Mouse (Mus musculus) thymus, adult 2 months (tissue): ENCODE data around the gene Gm20388. TPM values are rescaled to one million over a fixed set of nuclear protein-coding genes. Genes with fewer than 3 reads are reported as not detected.

ENCODE experiments used
- DNase-seq: peaks from one replicate; pipeline ENCODE4 v3.0.0; 2021
- H3K27ac ChIP-seq: fragments of 200-500 bp; 2 replicates; pipeline ENCODE4 v1.5.1; 2012; ENCODE audit warnings: low read length, control low read depth; ENCODE audit not compliant: control insufficient read depth, insufficient read depth
- H3K27me3 ChIP-seq: fragments of 200-500 bp; 2 replicates; pipeline ENCODE4 v1.6.1; 2012; ENCODE audit warnings: mild to moderate bottlenecking, low read length, moderate library complexity, mixed read lengths; ENCODE audit not compliant: control insufficient read depth, insufficient read depth
- H3K36me3 ChIP-seq: fragments of 200-500 bp; 2 replicates; pipeline ENCODE4 v1.6.1; 2012; ENCODE audit warnings: mild to moderate bottlenecking, low read length, moderate library complexity; ENCODE audit not compliant: control insufficient read depth, insufficient read depth
- H3K4me1 ChIP-seq: fragments of 200-500 bp; replicated peaks from 2 replicates; pipeline ENCODE4 v1.6.1; 2012; ENCODE audit warnings: low read length; ENCODE audit not compliant: control insufficient read depth, insufficient read depth
- H3K4me3 ChIP-seq: fragments of 200-500 bp; 2 replicates; pipeline ENCODE4 v1.5.1; 2012; ENCODE audit warnings: mild to moderate bottlenecking, low read length, control low read depth, moderate library complexity; ENCODE audit not compliant: control insufficient read depth, insufficient read depth
- CTCF ChIP-seq: fragments of 200-500 bp; IDR thresholded peaks from 2 replicates; pipeline ENCODE4 v1.5.1; 2012; ENCODE audit warnings: mild to moderate bottlenecking, control low read depth, low read length, moderate library complexity, borderline replicate concordance; ENCODE audit not compliant: control insufficient read depth, poor library complexity, insufficient read depth; ENCODE audit errors: extremely low read depth
- POLR2A ChIP-seq: fragments of 200-500 bp; IDR thresholded peaks from 2 replicates; pipeline ENCODE4 v1.6.1; 2012; ENCODE audit warnings: mild to moderate bottlenecking, low read length, control low read depth, moderate library complexity; ENCODE audit not compliant: control insufficient read depth, poor library complexity, insufficient read depth; ENCODE audit errors: extremely low read depth
- WGBS: fragments of 180-500 bp; shearing (Covaris S2); methylation state at CpG from one replicate; pipeline ENCODE4 v1.1.7; 2018; 5-methylcytosine and 5-hydroxymethylcytosine counted together
- polyA plus RNA-seq: library from polyadenylated mRNA; depleted of rRNA; stranded (reverse); fragments of >200 nt; gene quantifications from 2 replicates; pipeline ENCODE4 v1.2.3, GENCODE M21; 2012

Gene Gm20388
- polyA plus RNA-seq, 1 experiment, result 103 TPM

DNA sequence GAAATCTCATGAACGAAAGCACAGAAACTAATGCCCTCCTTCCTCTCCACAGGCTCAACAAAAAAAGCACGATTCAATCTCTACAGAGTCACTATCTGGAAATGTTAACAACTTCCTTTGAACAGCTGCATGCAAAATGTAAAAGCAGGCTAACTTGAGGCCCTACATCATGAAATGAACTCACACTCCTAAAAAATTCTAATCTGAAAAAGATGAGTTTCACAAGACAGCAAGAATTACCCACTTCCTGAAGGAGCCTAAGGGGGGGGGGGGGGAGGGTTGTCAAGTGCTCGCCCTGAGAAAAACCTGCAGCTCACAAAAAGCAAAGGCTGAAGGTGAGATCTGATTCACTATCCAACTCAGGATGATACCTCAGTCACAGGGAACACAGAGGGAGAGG is 3104.4 kb downstream of the Gm20388 start:
- DNase-seq, result no peak
- TF ChIP-seq POLR2A, result no peak
- no peak for TF ChIP-seq CTCF
- peaks cover 29% of the 10 kb centered on the region for H3K4me1 ChIP-seq

DNA sequence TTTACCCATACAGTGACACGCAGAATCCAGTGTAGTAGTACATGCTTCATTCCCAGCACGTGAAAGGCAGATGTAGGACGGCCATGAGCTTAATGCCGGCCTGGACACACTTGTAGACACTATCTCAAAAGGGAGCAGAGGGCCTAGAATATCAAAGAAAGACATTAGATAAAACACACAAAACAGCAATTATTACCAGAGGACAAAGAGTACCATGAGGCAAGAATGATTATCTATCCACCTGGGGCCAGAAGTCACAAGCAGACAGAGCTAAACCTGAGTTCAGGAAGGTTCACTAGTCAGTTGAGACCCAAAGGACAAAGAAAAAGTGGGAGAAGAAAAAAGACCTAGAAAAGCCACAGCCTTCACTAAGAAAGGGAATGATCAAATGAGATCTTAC is 3106.5 kb downstream of the Gm20388 start:
- no peak for DNase-seq
- H3K4me3 ChIP-seq, result no peak overlapping the region
- no peak overlapping the region for H3K27ac ChIP-seq

More for the DNA sequence above, 3104.4 kb downstream of the Gm20388 start:
- no peaks in the 10 kb centered on the region for H3K36me3 ChIP-seq
- no peak overlapping the region; the same call in 1 of the 2 replicates for H3K27ac ChIP-seq
- 11% methylated on average over 3 of the region's 3 CpGs for WGBS
- no peak overlapping the region for H3K4me3 ChIP-seq
- H3K27me3 ChIP-seq, result no peaks in the 10 kb centered on the region

DNA sequence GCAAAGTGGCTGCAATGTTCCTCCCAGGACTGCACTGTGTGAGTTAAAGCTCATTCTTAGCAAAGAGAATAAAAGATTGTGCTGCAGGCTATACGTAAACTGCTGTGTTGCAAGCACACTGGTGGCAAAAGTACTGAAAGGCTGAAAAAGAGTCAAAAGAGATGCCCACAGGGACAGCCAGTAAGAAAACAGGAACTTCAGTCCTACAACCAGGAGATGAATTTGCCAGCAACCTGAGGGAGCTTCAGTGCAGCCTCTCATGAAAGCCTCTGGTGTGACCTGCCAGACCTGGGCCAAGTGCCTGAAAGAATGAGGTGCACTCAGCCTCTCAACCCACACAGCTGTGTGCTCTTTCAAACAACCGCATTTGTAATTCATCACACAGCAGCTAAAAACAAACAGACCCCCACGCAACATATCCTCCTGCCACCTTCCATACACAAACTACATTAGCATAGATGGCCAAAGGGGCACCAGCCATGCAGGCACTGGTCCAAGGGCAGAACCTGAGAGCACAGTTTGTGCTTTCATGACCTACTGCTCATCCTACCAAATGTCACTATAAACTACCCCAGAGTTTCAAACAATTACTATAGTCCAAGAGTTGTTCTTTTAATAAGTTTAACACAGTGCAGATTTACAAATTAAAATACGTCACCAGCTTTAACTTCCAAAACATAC is 3108.0 kb downstream of the Gm20388 start:
- TF ChIP-seq POLR2A, result no peak
- no peak for TF ChIP-seq CTCF
- Histone ChIP-seq H3K4me1 (peaks cover 32% of the 10 kb centered on the region), H3K27ac (no peak overlapping the region), H3K36me3 (no peaks in the 10 kb centered on the region), H3K4me3 (no peak overlapping the region), H3K27me3 (no peaks in the 10 kb centered on the region)
- DNase-seq, result no peak
- 57% methylated on average over 4 of the region's 4 CpGs for WGBS

More for the DNA sequence above, 3106.5 kb downstream of the Gm20388 start:
- 94% methylated on average over 4 of the region's 4 CpGs for WGBS
- TF ChIP-seq POLR2A (no peak), CTCF (no peak)
- Histone ChIP-seq H3K36me3 (no peaks in the 10 kb centered on the region), H3K27me3 (no peaks in the 10 kb centered on the region), H3K4me1 (peaks cover 33% of the 10 kb centered on the region)

DNA sequence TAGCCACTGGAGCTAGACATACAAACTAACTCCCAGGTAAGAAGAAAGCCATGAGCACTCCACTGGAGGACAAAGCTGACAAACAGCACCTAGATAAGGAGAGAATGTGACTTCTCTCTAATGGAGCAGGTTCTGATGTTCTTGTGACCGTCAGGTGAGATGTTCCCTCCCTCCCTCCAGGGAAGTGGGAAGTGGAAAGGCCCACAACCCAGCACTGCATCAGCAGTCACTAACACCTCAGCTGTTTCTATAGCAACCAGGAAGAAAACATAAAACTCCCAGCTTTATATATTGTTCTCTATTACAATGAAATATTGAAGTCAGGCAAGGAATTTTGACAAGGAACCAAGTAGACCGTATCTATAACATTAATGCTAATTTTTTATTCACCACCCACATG is 3109.4 kb downstream of the Gm20388 start:
- Histone ChIP-seq H3K4me3 (no peak overlapping the region), H3K36me3 (no peaks in the 10 kb centered on the region), H3K27ac (no peak overlapping the region), H3K27me3 (no peaks in the 10 kb centered on the region), H3K4me1 (peaks cover 26% of the 10 kb centered on the region)
- TF ChIP-seq POLR2A (no peak), CTCF (no peak)
- DNase-seq, result no peak
- WGBS, result 81% methylated on average over 2 of the region's 2 CpGs

DNA sequence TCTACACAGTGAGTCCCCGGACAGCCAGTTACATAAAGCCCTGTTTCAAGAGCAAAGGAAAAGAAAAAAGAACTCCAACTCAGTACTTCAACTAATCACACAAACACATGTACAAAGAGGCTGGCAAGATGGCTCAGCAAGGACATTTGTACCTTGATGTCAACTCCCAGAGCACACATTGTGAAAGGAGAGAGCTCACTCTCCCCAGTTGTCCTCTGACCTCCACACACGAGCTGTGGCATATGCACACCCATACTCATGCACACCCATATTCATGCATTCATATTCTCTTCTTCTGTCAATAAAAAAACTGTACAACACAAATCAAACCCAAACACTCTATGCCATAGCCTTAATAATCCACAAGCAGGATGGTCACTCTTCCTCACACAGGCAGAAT is 3110.2 kb downstream of the Gm20388 start:
- no peak overlapping the region for H3K4me3 ChIP-seq
- WGBS, result 86% methylated on average over 2 of the region's 2 CpGs
- H3K4me1 ChIP-seq, result peaks cover 29% of the 10 kb centered on the region
- H3K27ac ChIP-seq, result no peak overlapping the region
- TF ChIP-seq CTCF (no peak), POLR2A (no peak)
- no peaks in the 10 kb centered on the region for H3K27me3 ChIP-seq
- no peak for DNase-seq
- H3K36me3 ChIP-seq, result no peaks in the 10 kb centered on the region

DNA sequence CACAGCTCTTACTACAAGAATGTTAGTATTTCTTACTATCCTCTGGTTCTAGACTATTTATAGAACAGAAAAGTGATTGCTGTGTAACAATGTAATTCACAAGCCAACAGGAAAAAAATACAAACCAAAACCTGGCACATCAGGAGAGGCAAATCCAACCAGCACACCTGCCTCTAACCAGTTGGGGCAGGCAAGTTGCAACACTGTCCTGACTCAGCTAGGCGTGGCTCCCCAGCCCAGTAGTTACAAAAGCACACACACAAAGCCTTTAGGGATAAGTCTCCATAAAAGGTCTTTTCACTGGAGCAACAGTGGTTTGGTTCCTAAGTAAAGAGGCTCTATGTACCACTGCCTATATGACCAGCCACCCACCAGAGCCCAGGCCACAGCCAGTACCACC is 3110.6 kb downstream of the Gm20388 start:
- H3K27me3 ChIP-seq, result no peaks in the 10 kb centered on the region
- H3K27ac ChIP-seq, result no peak overlapping the region
- H3K4me1 ChIP-seq, result peaks cover 30% of the 10 kb centered on the region
- no peaks in the 10 kb centered on the region for H3K36me3 ChIP-seq
- H3K4me3 ChIP-seq, result no peak overlapping the region
- TF ChIP-seq POLR2A (no peak), CTCF (no peak)
- no peak for DNase-seq
- 73% methylated on average over 1 of the region's 1 CpGs for WGBS
